Mouse (Mus musculus): Measurements from ENCODE around the gene Gm38394. TPM values are rescaled to one million over a fixed set of nuclear protein-coding genes. Genes with fewer than 3 reads are reported as not detected.
A peak's percentile ranks its signal among the peaks of the same experiment; 100 is the strongest.
"Not testable (repeated sequence)": the region's sequence is repeated elsewhere in the genome, so short reads cannot be mapped to it uniquely, and the experiment has no call there.

Gene Gm38394
- polyA plus RNA-seq, 1 experiment, result 1.2 TPM

GRCm38 (mm10) chr1:133671801-133672200 lies 10.7 kb upstream of the Gm38394 start:
- H3K36me3 ChIP-seq (ENCODE audit: control insufficient read depth, insufficient read depth, low read length), result no peaks in the 10 kb centered on the region
- H3K27me3 ChIP-seq (ENCODE audit: control insufficient read depth, insufficient read depth, low read length), result no peaks in the 10 kb centered on the region
- H3K4me3 ChIP-seq (ENCODE audit: control insufficient read depth, low read depth, low read length), result no peak overlapping the region
- no peak overlapping the region for H3K27ac ChIP-seq (ENCODE audit: control insufficient read depth, insufficient read depth, low read depth, low read length)
- TF ChIP-seq CTCF (IDR thresholded peaks at IDR 0.05; ENCODE audit: control insufficient read depth, insufficient read depth, insufficient replicate concordance, low read depth, low read length) (no peak), POLR2A (IDR thresholded peaks at IDR 0.05; ENCODE audit: control insufficient read depth, low read depth, low read length) (no peak)
- no peaks in the 10 kb centered on the region for H3K4me1 ChIP-seq (ENCODE audit: control insufficient read depth, insufficient read depth, low read length)

DNA sequence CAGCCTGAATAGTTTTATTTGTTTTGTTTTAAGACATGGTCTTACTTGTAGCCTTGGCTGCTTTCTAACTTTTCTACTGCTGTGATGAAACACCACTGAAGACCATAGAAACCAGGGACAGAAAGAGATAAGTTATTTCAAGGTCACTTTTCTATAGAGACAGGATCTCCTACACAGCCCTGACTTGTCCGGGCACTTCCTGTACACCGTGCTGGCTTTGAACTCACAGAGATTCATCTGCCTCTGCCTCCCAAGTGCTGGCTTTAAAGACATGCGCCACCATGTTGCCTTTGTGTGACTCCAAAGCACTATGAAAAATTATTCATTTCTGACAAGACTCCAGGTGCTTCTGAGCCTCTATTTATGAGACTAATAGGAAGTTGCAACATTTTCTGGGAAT lies 10.1 kb upstream of the Gm38394 start:
- no peaks in the 10 kb centered on the region for H3K27me3 ChIP-seq (ENCODE audit: control insufficient read depth, insufficient read depth, low read length)
- no peak overlapping the region for H3K4me3 ChIP-seq (ENCODE audit: control insufficient read depth, low read depth, low read length)
- H3K36me3 ChIP-seq (ENCODE audit: control insufficient read depth, insufficient read depth, low read length), result no peaks in the 10 kb centered on the region
- H3K27ac ChIP-seq (ENCODE audit: control insufficient read depth, insufficient read depth, low read depth, low read length), result no peak overlapping the region
- TF ChIP-seq CTCF (IDR thresholded peaks at IDR 0.05; ENCODE audit: control insufficient read depth, insufficient read depth, insufficient replicate concordance, low read depth, low read length), result no peak
- no peaks in the 10 kb centered on the region for H3K4me1 ChIP-seq (ENCODE audit: control insufficient read depth, insufficient read depth, low read length)

GRCm38 (mm10) chr1:133670776-133671175 lies 9.7 kb upstream of the Gm38394 start:
- no peaks in the 10 kb centered on the region for H3K36me3 ChIP-seq (ENCODE audit: control insufficient read depth, insufficient read depth, low read length)
- H3K4me1 ChIP-seq (ENCODE audit: control insufficient read depth, insufficient read depth, low read length), result no peaks in the 10 kb centered on the region
- TF ChIP-seq POLR2A (IDR thresholded peaks at IDR 0.05; ENCODE audit: control insufficient read depth, low read depth, low read length) (no peak), CTCF (IDR thresholded peaks at IDR 0.05; ENCODE audit: control insufficient read depth, insufficient read depth, insufficient replicate concordance, low read depth, low read length) (no peak)
- H3K27me3 ChIP-seq (ENCODE audit: control insufficient read depth, insufficient read depth, low read length), result no peaks in the 10 kb centered on the region
- no peak overlapping the region for H3K4me3 ChIP-seq (ENCODE audit: control insufficient read depth, low read depth, low read length)
- H3K27ac ChIP-seq (ENCODE audit: control insufficient read depth, insufficient read depth, low read depth, low read length), result no peak overlapping the region

DNA sequence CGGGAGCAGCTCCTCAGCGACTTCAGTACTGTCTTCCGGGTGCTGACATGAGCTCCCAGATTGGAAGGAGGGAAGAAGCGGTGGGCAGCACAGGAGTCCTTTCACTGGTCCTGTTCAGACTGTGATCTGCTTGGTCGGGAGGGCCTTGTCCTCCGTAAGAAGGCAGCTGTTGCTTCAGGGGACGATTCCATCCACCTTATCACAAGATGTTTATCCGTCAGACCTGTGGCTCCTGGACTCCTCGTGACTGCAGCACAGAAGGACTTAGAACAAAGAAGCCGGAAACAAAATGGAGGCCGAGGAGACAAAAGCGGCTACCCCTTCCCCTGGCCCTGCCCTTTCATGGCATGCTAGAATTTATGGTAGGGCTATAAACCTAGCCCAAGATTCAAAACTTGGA lies 9.1 kb upstream of the Gm38394 start:
- no peak overlapping the region for H3K27ac ChIP-seq (ENCODE audit: control insufficient read depth, insufficient read depth, low read depth, low read length)
- H3K4me1 ChIP-seq (ENCODE audit: control insufficient read depth, insufficient read depth, low read length), result no peaks in the 10 kb centered on the region
- no peaks in the 10 kb centered on the region for H3K36me3 ChIP-seq (ENCODE audit: control insufficient read depth, insufficient read depth, low read length)
- TF ChIP-seq CTCF (IDR thresholded peaks at IDR 0.05; ENCODE audit: control insufficient read depth, insufficient read depth, insufficient replicate concordance, low read depth, low read length), result no peak
- TF ChIP-seq POLR2A (IDR thresholded peaks at IDR 0.05; ENCODE audit: control insufficient read depth, low read depth, low read length), result no peak
- H3K4me3 ChIP-seq (ENCODE audit: control insufficient read depth, low read depth, low read length), result peak overlapping the region; percentile 2; the same call in 1 of the 2 replicates
- H3K27me3 ChIP-seq (ENCODE audit: control insufficient read depth, insufficient read depth, low read length), result no peaks in the 10 kb centered on the region

DNA sequence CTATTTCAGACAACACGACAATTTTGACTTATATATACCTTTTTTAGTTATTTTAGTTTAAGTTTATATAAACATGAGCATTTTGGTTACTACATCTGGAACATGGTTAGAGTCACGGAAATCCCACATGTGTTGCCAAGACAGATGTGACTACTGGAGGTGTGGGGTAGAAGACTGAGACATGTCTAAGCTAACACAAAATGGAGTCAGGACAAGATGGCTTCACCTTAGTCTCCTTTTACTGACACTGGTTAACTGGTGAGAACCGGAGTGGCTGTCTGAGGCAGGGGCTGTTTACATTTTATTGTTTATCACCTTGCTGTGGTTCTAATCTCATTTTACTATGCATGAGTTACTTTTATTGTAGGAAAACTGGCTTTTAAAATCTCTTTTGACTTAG lies 7.5 kb upstream of the Gm38394 start:
- Histone ChIP-seq H3K27me3 (ENCODE audit: control insufficient read depth, insufficient read depth, low read length) (no peaks in the 10 kb centered on the region), H3K4me1 (ENCODE audit: control insufficient read depth, insufficient read depth, low read length) (no peaks in the 10 kb centered on the region), H3K27ac (ENCODE audit: control insufficient read depth, insufficient read depth, low read depth, low read length) (no peak overlapping the region), H3K36me3 (ENCODE audit: control insufficient read depth, insufficient read depth, low read length) (no peaks in the 10 kb centered on the region), H3K4me3 (ENCODE audit: control insufficient read depth, low read depth, low read length) (no peak overlapping the region)
- TF ChIP-seq CTCF (IDR thresholded peaks at IDR 0.05; ENCODE audit: control insufficient read depth, insufficient read depth, insufficient replicate concordance, low read depth, low read length), result no peak
- no peak for TF ChIP-seq POLR2A (IDR thresholded peaks at IDR 0.05; ENCODE audit: control insufficient read depth, low read depth, low read length)

DNA sequence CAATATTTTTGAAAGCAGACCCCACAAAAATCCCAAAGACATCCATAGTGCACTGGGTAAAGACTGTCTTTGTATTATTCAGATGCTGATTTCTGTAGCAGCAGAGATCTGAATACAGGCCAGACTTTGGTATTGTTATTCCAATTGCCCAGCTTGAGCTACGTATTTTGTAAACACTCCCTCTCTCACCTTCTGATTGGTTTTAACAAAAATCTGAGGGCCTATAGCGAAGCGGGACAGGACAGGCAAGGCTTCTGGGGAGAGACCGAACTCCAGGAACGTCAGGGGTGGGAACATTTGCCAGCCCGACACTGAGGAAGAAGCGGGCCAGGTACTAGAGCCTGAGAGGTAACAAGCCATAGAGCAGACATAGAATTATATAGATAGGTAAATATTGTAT lies 6.6 kb upstream of the Gm38394 start:
- no peak overlapping the region for H3K4me3 ChIP-seq (ENCODE audit: control insufficient read depth, low read depth, low read length)
- no peaks in the 10 kb centered on the region for H3K36me3 ChIP-seq (ENCODE audit: control insufficient read depth, insufficient read depth, low read length)
- TF ChIP-seq POLR2A (IDR thresholded peaks at IDR 0.05; ENCODE audit: control insufficient read depth, low read depth, low read length), result no peak

DNA sequence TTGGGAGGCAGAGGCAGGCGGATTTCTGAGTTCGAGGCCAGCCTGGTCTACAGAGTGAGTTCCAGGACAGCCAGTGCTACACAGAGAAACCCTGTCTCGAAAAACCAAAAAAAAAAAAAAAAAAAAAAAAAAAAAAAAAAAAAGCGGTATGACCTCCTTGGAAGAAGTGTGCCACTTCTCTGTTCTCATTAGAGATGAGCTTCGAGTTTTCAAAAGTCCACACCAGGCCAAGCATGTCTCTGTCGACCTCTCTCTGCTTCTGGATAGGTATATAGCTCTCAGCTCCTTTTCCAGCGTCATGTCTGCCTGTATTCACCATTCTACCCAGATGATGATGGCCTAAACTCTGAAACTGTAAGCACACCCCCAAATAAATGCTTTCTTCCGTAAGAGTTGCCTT lies 4.6 kb upstream of the Gm38394 start:
- not testable (repeated sequence) for H3K36me3 ChIP-seq (ENCODE audit: control insufficient read depth, insufficient read depth, low read length); H3K27ac ChIP-seq (ENCODE audit: control insufficient read depth, insufficient read depth, low read depth, low read length); H3K4me1 ChIP-seq (ENCODE audit: control insufficient read depth, insufficient read depth, low read length); H3K4me3 ChIP-seq (ENCODE audit: control insufficient read depth, low read depth, low read length); H3K27me3 ChIP-seq (ENCODE audit: control insufficient read depth, insufficient read depth, low read length)

More for the DNA sequence above, 6.6 kb upstream of the Gm38394 start:
- no peaks in the 10 kb centered on the region for H3K27me3 ChIP-seq (ENCODE audit: control insufficient read depth, insufficient read depth, low read length)
- no peak overlapping the region for H3K27ac ChIP-seq (ENCODE audit: control insufficient read depth, insufficient read depth, low read depth, low read length)
- no peaks in the 10 kb centered on the region for H3K4me1 ChIP-seq (ENCODE audit: control insufficient read depth, insufficient read depth, low read length)

DNA sequence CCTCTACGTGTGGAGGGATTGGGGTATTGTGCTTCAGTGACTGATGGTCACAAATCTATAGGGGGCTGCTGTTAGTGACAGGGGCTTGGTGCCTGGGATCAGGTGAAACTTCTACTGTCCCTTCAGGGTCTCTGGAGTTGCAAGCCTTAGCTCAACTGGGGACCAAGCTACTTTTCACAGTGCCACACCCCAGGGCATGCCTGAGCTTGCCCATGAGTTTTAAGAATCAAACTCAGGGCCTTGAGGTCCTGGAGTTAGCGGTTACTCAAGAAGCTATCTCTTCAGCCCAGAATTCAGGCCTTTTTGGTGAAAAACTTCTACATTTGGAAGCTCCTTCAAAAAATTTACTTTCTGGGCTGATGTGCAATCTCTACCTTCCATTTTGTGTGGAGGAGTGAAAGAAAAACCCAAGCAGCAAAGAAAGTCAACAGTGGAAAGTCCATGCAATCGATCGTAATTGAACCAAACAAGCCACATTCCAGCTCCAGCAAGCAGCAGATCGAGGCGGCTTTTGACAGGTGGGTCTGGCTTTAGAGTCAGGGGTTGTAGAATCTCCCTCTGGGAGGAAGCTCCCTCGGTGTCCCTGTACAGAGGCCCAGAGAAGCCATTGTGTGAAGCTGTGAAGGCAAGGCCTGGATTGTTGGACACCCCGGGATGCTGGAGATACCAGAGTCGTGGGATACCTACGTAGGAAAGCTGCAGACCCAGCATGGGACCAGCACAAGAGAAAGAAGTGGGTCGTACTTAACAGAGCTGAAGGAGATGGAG lies 3.3 kb upstream of the Gm38394 start:
- no peaks in the 10 kb centered on the region for H3K27me3 ChIP-seq (ENCODE audit: control insufficient read depth, insufficient read depth, low read length)
- no peak overlapping the region for H3K4me3 ChIP-seq (ENCODE audit: control insufficient read depth, low read depth, low read length)
- H3K27ac ChIP-seq (ENCODE audit: control insufficient read depth, insufficient read depth, low read depth, low read length), result no peak overlapping the region
- TF ChIP-seq POLR2A (IDR thresholded peaks at IDR 0.05; ENCODE audit: control insufficient read depth, low read depth, low read length) (no peak), CTCF (IDR thresholded peaks at IDR 0.05; ENCODE audit: control insufficient read depth, insufficient read depth, insufficient replicate concordance, low read depth, low read length) (no peak)
- H3K36me3 ChIP-seq (ENCODE audit: control insufficient read depth, insufficient read depth, low read length), result no peaks in the 10 kb centered on the region
- H3K4me1 ChIP-seq (ENCODE audit: control insufficient read depth, insufficient read depth, low read length), result no peaks in the 10 kb centered on the region
